Mouse (Mus musculus): ENCODE data around the gene P2ry10. TPM values are rescaled to one million over a fixed set of nuclear protein-coding genes. Genes with fewer than 3 reads are reported as not detected.

P2ry10 gene
- total RNA-seq, 2 experiments from 2014 or later, result not detected

Other genes starting within 250 kb of the P2ry10 start
- 1 to 10 TPM; 3.5 to 6.4 TPM for gene Rtl3, start 247.8 kb upstream of the P2ry10 start, total RNA-seq (2021)
- gene Lpar4, start 167.9 kb upstream of the P2ry10 start, total RNA-seq (2021), result 1 to 10 TPM; 4.8 to 5.7 TPM
- 1 to 10 TPM in 1 of 2 experiments, under 1 TPM in 1; 0.71 to 1.8 TPM for gene P2ry10b, start 60.4 kb downstream of the P2ry10 start, total RNA-seq (2021)
- not detected for gene Gpr174, start 167.4 kb downstream of the P2ry10 start, total RNA-seq (2021)